ENCODE assay signal across 8 mouse cellular contexts in the genomic region with DNA sequence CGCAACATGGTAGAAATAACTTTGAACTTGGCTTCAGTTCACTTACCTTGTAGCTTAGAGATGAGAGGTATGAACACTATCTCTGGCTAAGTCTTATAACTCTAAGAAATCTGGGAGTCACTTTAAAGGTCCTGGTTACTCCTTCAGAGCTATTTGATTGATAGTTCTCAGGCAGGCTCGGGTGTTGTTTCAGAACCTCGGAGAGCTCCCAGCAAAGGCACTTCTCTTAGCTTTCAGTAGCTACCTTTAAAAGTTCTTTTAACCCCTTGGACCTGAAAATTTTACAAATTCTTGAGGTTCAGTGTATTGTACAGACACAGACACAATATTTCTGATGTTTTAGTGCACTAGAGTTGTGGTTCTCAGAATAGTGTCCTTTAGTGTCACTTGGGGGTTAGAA. TPM values are rescaled to one million over a fixed set of nuclear protein-coding genes. Genes with fewer than 3 reads are reported as not detected.
DNase-seq lines count a peak whose midpoint lies in the region; ATAC-seq and TF ChIP-seq lines count a peak whose summit lies in the region.

No protein-coding gene starts in this region.

- no peak overlapping the region for H3K9ac ChIP-seq in kidney, embryonic 16.5 days (replicated peaks; ENCODE audit: low read length)
- no peak overlapping the region for H3K9ac ChIP-seq in midbrain, embryonic 16.5 days (ENCODE audit: low read depth, low read length)

- no peak overlapping the region for H3K4me2 ChIP-seq in kidney, embryonic 16.5 days (replicated peaks; ENCODE audit: low read depth, low read length)
- no peak overlapping the region for H3K4me2 ChIP-seq in myocyte (ENCODE audit: low read depth)
- no peak overlapping the region for H3K4me2 ChIP-seq in midbrain, embryonic 16.5 days (ENCODE audit: low read length)

- no peaks in the 10 kb centered on the region for H3K27me3 ChIP-seq in kidney, embryonic 16.5 days (ENCODE audit: insufficient read depth, low read length)
- H3K27me3 ChIP-seq in myocyte (ENCODE audit: control insufficient read depth, insufficient read depth, insufficient read length): no peaks in the 10 kb centered on the region
- no peaks in the 10 kb centered on the region for H3K27me3 ChIP-seq in midbrain, embryonic 16.5 days (ENCODE audit: control insufficient read depth, insufficient read depth, low read depth, low read length)

- no peaks in the 10 kb centered on the region for H3K36me3 ChIP-seq in kidney, embryonic 16.5 days (ENCODE audit: insufficient read depth, low read length)
- no peaks in the 10 kb centered on the region for H3K36me3 ChIP-seq in myocyte (ENCODE audit: control insufficient read depth, insufficient read depth)
- no peaks in the 10 kb centered on the region; the same call in 1 of the 2 replicates for H3K36me3 ChIP-seq in midbrain, embryonic 16.5 days (ENCODE audit: control insufficient read depth, insufficient read depth, low read length)

- H3K27ac ChIP-seq in kidney, embryonic 16.5 days (ENCODE audit: low read length): no peak overlapping the region
- no peak overlapping the region for H3K27ac ChIP-seq in midbrain, embryonic 16.5 days (ENCODE audit: low read length)

- peak; percentile 22 to 49 for DNase-seq in kidney, adult 8-10 months
- DNase-seq in R1 (ENCODE audit: low read depth, low spot score): peak; percentile 72
- DNase-seq in forelimb bud, embryonic 11.5 days (ENCODE audit: low read depth, low spot score): peak; percentile 62
- DNase-seq in cerebellum, postnatal 14 days: no peak
- DNase-seq in right cerebral cortex, postnatal 36 days (ENCODE audit: low spot score in 2 of 2): no peak

- ATAC-seq in kidney, embryonic 16.5 days (ENCODE audit: low FRiP score, low TSS enrichment): no peak
- ATAC-seq in midbrain, embryonic 16.5 days: no peak

- no peak for TF ChIP-seq POLR2A in myocyte (IDR thresholded peaks at IDR 0.05; ENCODE audit: insufficient read length, low read depth)

- WGBS in kidney, embryonic 16.5 days: 36% methylated on average over 3 of the region's 3 CpGs
- WGBS in midbrain, embryonic 16.5 days: 66% methylated on average over 3 of the region's 3 CpGs

- H3K4me3 ChIP-seq in kidney, embryonic 16.5 days (ENCODE audit: low read length): no peak overlapping the region
- no peak overlapping the region for H3K4me3 ChIP-seq in myocyte
- H3K4me3 ChIP-seq in midbrain, embryonic 16.5 days (ENCODE audit: low read depth, low read length): no peak overlapping the region

- H3ac ChIP-seq in myocyte (ENCODE audit: control insufficient read depth, insufficient read length): no peak overlapping the region

- peaks cover 4% of the 10 kb centered on the region; the same call in 1 of the 2 replicates for H3K4me1 ChIP-seq in kidney, embryonic 16.5 days (ENCODE audit: insufficient read depth, low read length)
- H3K4me1 ChIP-seq in midbrain, embryonic 16.5 days (ENCODE audit: control insufficient read depth, insufficient read depth, low read length): no peaks in the 10 kb centered on the region; the same call in 1 of the 2 replicates

- H3K79me2 ChIP-seq in myocyte (ENCODE audit: control insufficient read depth, insufficient read depth): peaks cover 99% of the 10 kb centered on the region

- no peaks in the 10 kb centered on the region for H3K9me3 ChIP-seq in kidney, embryonic 16.5 days (ENCODE audit: low read length)
- H3K9me3 ChIP-seq in midbrain, embryonic 16.5 days (replicated peaks; ENCODE audit: control insufficient read depth, low read length, poor library complexity, severe bottlenecking): no peaks in the 10 kb centered on the region

TF ChIP-seq in myocyte, 11 proteins besides CTCF, POLR2A, EP300 and RAD21:
- TF ChIP-seq SRF (IDR thresholded peaks at IDR 0.05; ENCODE audit: control insufficient read depth, insufficient read length, low read depth) (no peak), REST (IDR thresholded peaks at IDR 0.05; ENCODE audit: insufficient read depth, insufficient read length) (peak; percentile 31)

RNA-seq across cellular contexts. Expression of a gene that starts 52.3 kb away (rescaled TPM):
- polyA plus RNA-seq in kidney, embryonic 16.5 days (2015; fragmentation: Nextera tagmentation; extraction: Ambion mirVana): 6.4 and 6.5 TPM in 2 replicates
- polyA plus RNA-seq in myocyte (2012; fragmentation: generic; extraction: Trizol): 4.5 TPM
- 9.5 and 12.7 TPM in 2 replicates for polyA plus RNA-seq in midbrain, embryonic 16.5 days (2015; fragmentation: Nextera tagmentation; extraction: Ambion mirVana)

Comparison
In these comparisons a context has a peak if more than half of its experiments do, and no peak if none do; other contexts are left out.
1. DNase-seq: peak in kidney, adult 8-10 months (2 of 2), R1 (single experiment) and forelimb bud, embryonic 11.5 days (single experiment); none in cerebellum, postnatal 14 days (0 of 2) and right cerebral cortex, postnatal 36 days (0 of 2).